Mouse (Mus musculus) heart, embryonic 13.5 days (tissue): ENCODE data around the gene Olfr476. TPM values are rescaled to one million over a fixed set of nuclear protein-coding genes. Genes with fewer than 3 reads are reported as not detected.
"Not testable (repeated sequence)": the region's sequence is repeated elsewhere in the genome, so short reads cannot be mapped to it uniquely, and the experiment has no call there.

Source experiments
- ATAC-seq: fragments of 200-750 bp; cut with Nextera tagmentation; 2 replicates; pipeline ENCODE4 v1.8.0; 2017; ENCODE audit warnings: moderate TSS enrichment; ENCODE audit not compliant: insufficient number of reproducible peaks, low FRiP score, low TSS enrichment; ENCODE audit errors: extremely low read depth
- H3K27ac ChIP-seq: fragments of 300-500 bp; sonication (generic); replicated peaks from 2 replicates; pipeline ENCODE4 v1.5.1; 2015; ENCODE audit warnings: moderate library complexity, mild to moderate bottlenecking, inconsistent platforms
- H3K27me3 ChIP-seq: fragments of 300-500 bp; sonication (generic); replicated peaks from 2 replicates; pipeline ENCODE4 v1.6.1; 2015; ENCODE audit warnings: mild to moderate bottlenecking, inconsistent platforms
- H3K36me3 ChIP-seq: fragments of 300-500 bp; sonication (generic); 2 replicates; pipeline ENCODE4 v1.6.1; 2015; ENCODE audit warnings: mild to moderate bottlenecking, inconsistent platforms
- H3K4me1 ChIP-seq: fragments of 300-500 bp; sonication (generic); 2 replicates; pipeline ENCODE4 v1.6.1; 2015; ENCODE audit warnings: inconsistent platforms
- H3K4me2 ChIP-seq: fragments of 300-500 bp; sonication (generic); 2 replicates; pipeline ENCODE4 v1.6.1; 2015; ENCODE audit warnings: inconsistent platforms, mild to moderate bottlenecking, moderate library complexity
- H3K4me3 ChIP-seq: fragments of 300-500 bp; sonication (generic); 2 replicates; pipeline ENCODE4 v1.5.1; 2015; ENCODE audit warnings: moderate library complexity, mild to moderate bottlenecking, inconsistent platforms
- H3K9ac ChIP-seq: fragments of 300-500 bp; sonication (generic); 2 replicates; pipeline ENCODE4 v1.6.1; 2015; ENCODE audit warnings: inconsistent platforms, mild to moderate bottlenecking, moderate library complexity
- H3K9me3 ChIP-seq: fragments of 300-500 bp; sonication (generic); 2 replicates; pipeline ENCODE4 v1.6.1; 2016; ENCODE audit warnings: inconsistent platforms
- WGBS: fragments of 180-500 bp; shearing (Covaris S2); methylation state at CpG from one replicate; pipeline ENCODE4 v1.1.7; 2015; ENCODE audit warnings: mixed read lengths; 5-methylcytosine and 5-hydroxymethylcytosine counted together
- polyA plus RNA-seq: library from polyadenylated mRNA; unstranded; fragments of >200 nt; fragmentation: Nextera tagmentation; extraction: Ambion mirVana; gene quantifications from 2 replicates; pipeline ENCODE4 v1.2.1, GENCODE M21; 2015

Gene Olfr476
- polyA plus RNA-seq = not detected in 2 replicates

DNA sequence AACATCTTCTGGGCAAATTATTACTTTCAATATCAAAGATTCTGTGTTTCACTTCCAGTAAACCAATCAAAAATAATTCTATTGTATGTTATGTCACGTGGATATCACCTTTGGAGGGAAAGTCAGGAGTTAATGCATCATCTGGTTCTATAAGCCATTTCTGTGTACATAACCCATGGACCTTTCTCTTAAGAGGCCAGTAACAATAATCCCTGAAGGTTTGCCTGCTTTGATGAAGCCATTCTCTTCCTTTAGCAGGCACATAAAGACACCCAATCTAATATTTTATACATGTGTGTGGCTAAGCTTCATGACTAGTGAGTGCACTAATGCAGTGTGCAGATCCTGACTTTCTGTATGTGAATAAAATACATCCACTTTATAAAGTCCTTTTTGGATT lies at the start of gene Olfr476:
Gene Olfr476, plus strand, starts transcription at position 301 of the 400 bp plus-strand sequence.
- no peak for ATAC-seq
- Histone ChIP-seq H3K4me3 (no peak within 1 kb of the TSS), H3K9ac (no peak within 1 kb of the TSS), H3K4me1 (no peaks in the 10 kb centered on the region), H3K27ac (no peak within 1 kb of the TSS), H3K36me3 (no peaks in the 10 kb centered on the region), H3K9me3 (0 out of 2 replicates have a peak, but pooled peaks cover 5% of the 10 kb centered on the region), H3K4me2 (no peak within 1 kb of the TSS), H3K27me3 (no peaks in the 10 kb centered on the region)
- 30% methylated on average over 1 of the region's 1 CpGs for WGBS

DNA sequence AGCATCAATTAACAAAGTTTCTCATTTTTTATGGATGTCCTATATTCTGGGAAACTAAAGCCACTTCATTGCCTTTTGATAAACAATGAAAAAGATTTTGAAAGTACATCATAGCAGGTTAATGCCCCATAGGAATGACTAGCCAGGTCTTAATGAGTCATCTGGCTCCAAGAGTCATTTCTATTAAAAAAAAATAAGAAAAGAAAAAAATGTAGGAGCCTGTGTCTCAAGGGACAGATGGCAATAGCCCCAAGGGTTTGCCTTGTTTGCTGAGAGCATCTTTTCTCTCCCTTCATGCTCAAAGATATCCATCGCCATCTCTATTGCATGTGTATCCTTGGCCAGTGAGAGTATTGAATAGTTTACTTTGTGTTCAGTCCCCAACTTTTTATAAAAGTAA lies 34.5 kb upstream of the Olfr476 start, which contains the start of gene Olfr473:
Gene Olfr473, plus strand, starts transcription at position 301 of the 400 bp plus-strand sequence.
- Histone ChIP-seq H3K4me2 (no peak within 1 kb of the TSS), H3K27ac (no peak within 1 kb of the TSS), H3K36me3 (no peaks in the 10 kb centered on the region), H3K27me3 (no peaks in the 10 kb centered on the region), H3K9me3 (peaks cover 10% of the 10 kb centered on the region; the same call in 1 of the 2 replicates), H3K4me1 (no peaks in the 10 kb centered on the region), H3K4me3 (no peak within 1 kb of the TSS), H3K9ac (no peak within 1 kb of the TSS)
- 94% methylated on average over 1 of the region's 1 CpGs for WGBS
- no peak for ATAC-seq

- H3K27me3 ChIP-seq, H3K4me1 ChIP-seq, H3K27ac ChIP-seq, H3K4me3 ChIP-seq, H3K4me2 ChIP-seq, H3K36me3 ChIP-seq, H3K9ac ChIP-seq, ATAC-seq: not testable (repeated sequence)
- H3K9me3 ChIP-seq = peaks cover 15% of the 10 kb centered on the region; the same call in 1 of the 2 replicates
- WGBS = 90% methylated on average over 12 of the region's 12 CpGs
Observed at GRCm38 (mm10) chr7:107952539-107952938, 12.1 kb upstream of the Olfr476 start.

DNA sequence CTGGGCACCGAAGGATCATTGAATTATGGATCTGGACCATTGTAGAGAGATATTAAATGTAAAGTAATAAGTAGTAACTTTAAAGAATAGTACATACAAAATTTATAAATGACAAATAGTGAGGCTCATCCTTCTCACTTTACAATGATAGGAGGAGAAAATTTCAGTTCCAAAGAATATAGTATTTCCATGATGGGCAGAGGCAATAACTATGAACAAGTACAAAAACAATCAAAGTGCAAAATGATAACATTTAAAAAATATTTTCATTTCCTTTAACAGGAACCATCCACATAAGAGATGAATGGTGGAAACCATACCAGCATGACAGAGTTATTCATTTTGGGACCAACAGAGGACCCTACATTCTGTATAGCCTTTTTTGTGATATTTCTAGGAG lies 10.3 kb upstream of the Olfr476 start, which contains the start of gene Olfr474:
Gene Olfr474, plus strand, starts transcription at position 301 of the 400 bp plus-strand sequence.
- no peaks in the 10 kb centered on the region for H3K36me3 ChIP-seq
- no peak within 1 kb of the TSS for H3K9ac ChIP-seq
- no peak for ATAC-seq
- no peaks in the 10 kb centered on the region for H3K4me1 ChIP-seq
- H3K27ac ChIP-seq = no peak within 1 kb of the TSS
- H3K4me2 ChIP-seq = no peak within 1 kb of the TSS
- H3K9me3 ChIP-seq = peaks cover 17% of the 10 kb centered on the region; the same call in 1 of the 2 replicates
- no peak within 1 kb of the TSS for H3K4me3 ChIP-seq
- 56% methylated on average over 1 of the region's 1 CpGs for WGBS
- H3K27me3 ChIP-seq = no peaks in the 10 kb centered on the region

DNA sequence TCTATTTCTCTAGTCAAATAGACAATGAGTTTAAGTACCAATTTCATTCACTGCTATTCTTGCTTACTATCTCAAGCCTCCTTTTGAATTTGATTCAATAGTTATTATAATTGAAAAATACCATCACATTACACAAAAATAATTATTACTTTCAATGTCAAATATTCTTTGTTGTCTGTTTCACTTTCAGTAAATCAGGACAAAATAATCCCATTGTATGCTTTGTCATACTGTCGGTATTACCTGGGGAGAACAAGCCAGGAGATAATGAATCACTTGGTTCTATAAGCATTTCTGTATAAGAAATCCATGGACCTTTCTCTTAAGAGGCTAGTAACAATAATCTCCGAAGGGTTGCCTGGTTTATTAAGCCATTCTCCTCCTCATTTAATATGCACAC lies 21.8 kb downstream of the Olfr476 start, which contains the start of gene Olfr477:
Gene Olfr477, plus strand, starts transcription at position 301 of the 400 bp plus-strand sequence.
- Histone ChIP-seq H3K4me2 (no peak within 1 kb of the TSS), H3K9ac (no peak within 1 kb of the TSS), H3K36me3 (no peaks in the 10 kb centered on the region), H3K4me3 (no peak within 1 kb of the TSS), H3K4me1 (no peaks in the 10 kb centered on the region), H3K27ac (no peak within 1 kb of the TSS), H3K27me3 (no peaks in the 10 kb centered on the region), H3K9me3 (no peaks in the 10 kb centered on the region)
- no peak for ATAC-seq
- WGBS = 59% methylated on average over 2 of the region's 2 CpGs

- H3K4me3 ChIP-seq, H3K9me3 ChIP-seq, H3K27ac ChIP-seq, H3K4me1 ChIP-seq, H3K4me2 ChIP-seq, H3K9ac ChIP-seq, H3K36me3 ChIP-seq, H3K27me3 ChIP-seq, ATAC-seq: not testable (repeated sequence)
Observed at GRCm38 (mm10) chr7:108014256-108014655, 49.7 kb downstream of the Olfr476 start.

Other genes with a start within 250 kb of the Olfr476 start
- gene Cyb5r2, start 206.8 kb upstream of the Olfr476 start, polyA plus RNA-seq = 0.69 and 0.98 TPM in 2 replicates
- gene Ovch2, start 163.6 kb upstream of the Olfr476 start, polyA plus RNA-seq = not detected in 2 replicates
- not detected in 2 replicates for gene Olfr467, start 152.5 kb upstream of the Olfr476 start, polyA plus RNA-seq
- not detected in 2 replicates for gene Olfr469, start 139.3 kb upstream of the Olfr476 start, polyA plus RNA-seq
- not detected in 2 replicates for gene Olfr470, start 117.3 kb upstream of the Olfr476 start, polyA plus RNA-seq
- not detected in 2 replicates for gene Olfr472, start 66.9 kb upstream of the Olfr476 start, polyA plus RNA-seq
- not detected in 2 replicates for gene Olfr473, start 34.4 kb upstream of the Olfr476 start, polyA plus RNA-seq
- gene Olfr474, start 10.2 kb upstream of the Olfr476 start, polyA plus RNA-seq = not detected in 2 replicates
- not detected in 2 replicates for gene Olfr477, start 21.9 kb downstream of the Olfr476 start, polyA plus RNA-seq
- gene Olfr478, start 69.2 kb downstream of the Olfr476 start, polyA plus RNA-seq = not detected in 2 replicates
- not detected in 2 replicates for gene Olfr479, start 85.9 kb downstream of the Olfr476 start, polyA plus RNA-seq
- gene Olfr480, start 102.5 kb downstream of the Olfr476 start, polyA plus RNA-seq = not detected in 2 replicates
- gene Olfr481, start 115.1 kb downstream of the Olfr476 start, polyA plus RNA-seq = not detected in 2 replicates
- not detected in 2 replicates for gene Olfr482, start 132.8 kb downstream of the Olfr476 start, polyA plus RNA-seq
- gene Olfr483, start 136.0 kb downstream of the Olfr476 start, polyA plus RNA-seq = not detected in 2 replicates
- not detected in 2 replicates for gene Olfr484, start 162.6 kb downstream of the Olfr476 start, polyA plus RNA-seq
- not detected in 2 replicates for gene Olfr485, start 195.1 kb downstream of the Olfr476 start, polyA plus RNA-seq
- gene Olfr486, start 207.9 kb downstream of the Olfr476 start, polyA plus RNA-seq = not detected in 2 replicates
- gene Olfr487, start 249.8 kb downstream of the Olfr476 start, polyA plus RNA-seq = not detected in 2 replicates